Mouse (Mus musculus): Measurements from ENCODE around the gene Evx2.

Gene Evx2

DNA sequence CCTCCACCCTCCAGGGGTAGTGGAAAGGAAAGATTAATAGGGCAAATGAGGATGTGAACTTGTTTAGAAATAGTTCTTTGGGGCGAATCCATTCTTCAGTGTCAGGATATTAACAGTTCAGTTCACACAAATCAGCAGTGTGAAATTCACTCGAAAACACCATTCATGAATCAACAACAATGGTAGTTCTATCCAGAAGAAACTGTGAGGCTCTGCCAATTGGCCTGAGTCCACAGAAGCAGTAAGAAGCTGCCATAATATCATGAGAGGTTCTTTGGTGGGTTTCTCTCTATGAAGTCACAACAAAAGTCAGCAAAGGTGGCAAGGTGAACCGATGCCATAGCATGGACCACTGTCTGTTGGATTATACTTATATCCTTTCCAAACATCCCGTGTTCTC lies 48.0 kb downstream of the Evx2 start:
- no peak for DNase-seq

DNA sequence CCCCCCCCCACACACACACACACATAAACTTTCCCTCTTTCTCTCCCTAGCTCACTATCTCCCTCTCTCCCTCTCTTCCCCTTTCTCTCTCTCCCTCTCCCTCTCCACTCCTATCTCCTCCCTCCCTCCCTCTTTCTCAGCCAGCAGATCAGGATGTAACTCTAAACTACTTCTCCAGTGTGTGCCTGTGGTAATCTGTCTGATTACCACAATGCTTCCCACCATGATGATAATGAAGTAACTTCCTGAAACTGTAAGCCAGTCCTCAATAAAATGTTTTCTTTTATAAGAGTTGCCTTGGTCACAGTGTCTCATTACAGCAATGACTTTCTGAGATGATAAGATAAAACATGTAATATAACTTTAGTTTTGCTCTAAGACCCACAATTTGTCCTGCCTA lies 50.0 kb downstream of the Evx2 start:
- no peak for DNase-seq

DNA sequence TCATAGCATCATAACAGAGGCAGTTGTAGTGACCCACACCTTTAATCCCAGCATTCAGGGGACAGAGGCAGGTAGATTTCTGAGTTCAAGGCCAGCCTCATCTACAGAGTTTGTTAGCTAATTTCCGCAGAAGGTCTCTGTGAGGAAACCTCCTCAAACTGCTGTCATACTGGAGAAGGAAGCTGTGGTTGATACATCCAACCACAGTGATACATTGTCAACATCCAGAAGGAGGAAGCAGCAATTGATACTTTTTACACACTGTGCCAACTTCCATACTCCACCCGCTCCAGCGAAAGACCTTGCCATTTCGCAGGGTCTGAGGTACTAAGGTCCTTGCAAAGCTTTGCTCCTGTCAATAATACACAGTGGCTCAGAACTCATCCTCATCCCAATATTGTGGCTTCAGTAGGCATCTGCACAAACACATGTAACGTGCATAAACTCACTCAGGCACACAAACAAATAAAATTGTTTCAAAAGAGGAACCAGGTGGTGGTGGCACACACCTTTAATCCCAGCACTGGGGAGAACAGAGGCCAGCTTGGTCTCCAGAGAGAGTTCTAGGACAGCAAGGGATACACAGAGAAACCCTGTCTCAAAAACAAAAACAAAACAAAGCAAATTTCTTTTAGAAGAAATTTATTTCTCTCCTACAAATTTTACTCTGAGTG lies 53.1 kb downstream of the Evx2 start:
- DNase-seq = no peak

DNA sequence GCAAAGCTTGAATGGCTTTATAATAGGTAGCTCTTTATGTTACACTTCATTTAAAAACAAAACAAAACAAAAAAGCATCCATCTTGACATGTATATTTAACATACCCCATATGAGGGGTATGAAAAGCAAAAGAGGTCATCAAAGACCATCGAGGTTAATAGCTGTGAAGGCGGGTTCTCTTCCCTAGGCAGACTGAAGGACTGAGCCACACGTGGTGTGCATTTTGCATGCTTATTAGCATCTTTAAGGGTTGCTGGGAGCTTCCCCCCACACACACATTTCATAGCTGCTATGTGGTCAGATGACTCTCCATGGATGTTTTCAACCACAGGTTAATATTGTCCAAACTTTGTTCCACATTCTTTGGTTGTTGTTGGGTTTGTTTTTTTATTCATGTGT lies 55.3 kb downstream of the Evx2 start:
- DNase-seq = no peak

Measured in cerebellum, postnatal 25 days (tissue).